8 mouse cellular contexts compared by ENCODE assay signal in genomic region chr10:53115028-53115427, GRCm38 (mm10).
A peak's percentile ranks its signal among the peaks of the same experiment; 100 is the strongest.
DNase-seq lines count a peak whose midpoint lies in the region; ATAC-seq and TF ChIP-seq lines count a peak whose summit lies in the region.

No protein-coding gene starts in this region.

- WGBS in forebrain, embryonic 10.5 days = 22% methylated on average over 3 of the region's 3 CpGs
- WGBS in hindbrain, embryonic 13.5 days = 26% methylated on average over 3 of the region's 3 CpGs
- WGBS in neural tube, embryonic 11.5 days = 30% methylated on average over 3 of the region's 3 CpGs

- TF ChIP-seq CTCF in layer of hippocampus, adult 2 months (conservative IDR thresholded peaks at IDR 0.05) = peak; percentile 87
- TF ChIP-seq CTCF in brain, embryonic 14.5 days (IDR thresholded peaks at IDR 0.05; ENCODE audit: borderline replicate concordance, extremely low read depth, insufficient read depth, insufficient read length) = peak; percentile 60; the same call in 1 of the 2 replicates

- no peak overlapping the region for H3K4me2 ChIP-seq in hindbrain, embryonic 13.5 days
- no peak overlapping the region for H3K4me2 ChIP-seq in neural tube, embryonic 11.5 days (ENCODE audit: low read depth)

- H3K27ac ChIP-seq in layer of hippocampus, adult 2 months = peak overlapping the region; percentile 49; the same call in 1 of the 2 replicates
- no peak overlapping the region for H3K27ac ChIP-seq in forebrain, embryonic 10.5 days
- H3K27ac ChIP-seq in hindbrain, embryonic 13.5 days = no peak overlapping the region
- H3K27ac ChIP-seq in neural tube, embryonic 11.5 days (ENCODE audit: low read depth, low read length) = no peak overlapping the region

- H3K9me3 ChIP-seq in forebrain, embryonic 10.5 days = no peaks in the 10 kb centered on the region
- no peaks in the 10 kb centered on the region for H3K9me3 ChIP-seq in hindbrain, embryonic 13.5 days
- no peaks in the 10 kb centered on the region for H3K9me3 ChIP-seq in neural tube, embryonic 11.5 days (ENCODE audit: control insufficient read depth, low read length)

- H3K9ac ChIP-seq in hindbrain, embryonic 13.5 days = no peak overlapping the region
- no peak overlapping the region for H3K9ac ChIP-seq in neural tube, embryonic 11.5 days (ENCODE audit: low read length)

- H3K36me3 ChIP-seq in forebrain, embryonic 10.5 days (replicated peaks) = no peaks in the 10 kb centered on the region
- no peaks in the 10 kb centered on the region for H3K36me3 ChIP-seq in hindbrain, embryonic 13.5 days
- H3K36me3 ChIP-seq in neural tube, embryonic 11.5 days (ENCODE audit: control insufficient read depth, insufficient read depth, low read length) = no peaks in the 10 kb centered on the region

- no peak overlapping the region for H3K4me3 ChIP-seq in layer of hippocampus, adult 2 months
- H3K4me3 ChIP-seq in forebrain, embryonic 10.5 days = no peak overlapping the region
- H3K4me3 ChIP-seq in hindbrain, embryonic 13.5 days = no peak overlapping the region
- H3K4me3 ChIP-seq in neural tube, embryonic 11.5 days (ENCODE audit: low read depth, low read length) = no peak overlapping the region

- TF ChIP-seq POLR2A in brain, embryonic 14.5 days (IDR thresholded peaks at IDR 0.05; ENCODE audit: borderline replicate concordance, extremely low read depth, insufficient read depth, insufficient read length, poor library complexity, severe bottlenecking) = no peak

- ATAC-seq in hindbrain, embryonic 13.5 days (ENCODE audit: low FRiP score) = peak; percentile 66; the same call in 1 of the 2 replicates
- no peak; the same call in 1 of the 2 replicates for ATAC-seq in neural tube, embryonic 11.5 days (ENCODE audit: insufficient read depth, low FRiP score, low TSS enrichment)

- no peaks in the 10 kb centered on the region for H3K27me3 ChIP-seq in forebrain, embryonic 10.5 days (ENCODE audit: poor library complexity, severe bottlenecking)
- no peaks in the 10 kb centered on the region for H3K27me3 ChIP-seq in hindbrain, embryonic 13.5 days
- H3K27me3 ChIP-seq in neural tube, embryonic 11.5 days (ENCODE audit: control insufficient read depth, insufficient read depth, low read length) = no peaks in the 10 kb centered on the region

- peak; percentile 19 to 57 for DNase-seq in layer of hippocampus, adult 2 months (ENCODE audit: low spot score in 2 of 2)
- DNase-seq in layer of hippocampus, postnatal 36 days = no peak
- peak; percentile 66 for DNase-seq in brain, embryonic 14.5 days (ENCODE audit: low read depth)
- DNase-seq in forebrain, embryonic 10.5 days (ENCODE audit: extremely low spot score, low spot score) = peak; percentile 24
- peak; percentile 59 to 65 for DNase-seq in left cerebral cortex, postnatal 14 days (ENCODE audit: low spot score in 2 of 2)
- peak; percentile 51 for DNase-seq in neural tube, embryonic 11.5 days (ENCODE audit: low spot score)
- peak; percentile 16 for DNase-seq in thymus, postnatal 0 days (ENCODE audit: low spot score)

- intact Hi-C loops in left cerebral cortex, postnatal 14 days (cut with DNase I) = loop anchor here (5.0 kb wide), 1 partner anchor 227 kb away; no protein-coding TSS in a partner anchor

- no peaks in the 10 kb centered on the region for H3K4me1 ChIP-seq in forebrain, embryonic 10.5 days
- H3K4me1 ChIP-seq in hindbrain, embryonic 13.5 days (replicated peaks) = 0 out of 2 replicates have a peak, but pooled peaks cover 8% of the 10 kb centered on the region
- H3K4me1 ChIP-seq in neural tube, embryonic 11.5 days (ENCODE audit: control insufficient read depth, insufficient read depth, low read length) = no peaks in the 10 kb centered on the region

Comparison
In these comparisons a context has a peak if more than half of its experiments do, and no peak if none do; other contexts are left out.
1. DNase-seq: peak in layer of hippocampus, adult 2 months (2 of 2), brain, embryonic 14.5 days (single experiment), forebrain, embryonic 10.5 days (single experiment), left cerebral cortex, postnatal 14 days (2 of 2), neural tube, embryonic 11.5 days (single experiment) and thymus, postnatal 0 days (single experiment); none in layer of hippocampus, postnatal 36 days (0 of 2).